ENCODE assay signal across 31 mouse cellular contexts in genomic region chr9:97224549-97224948, GRCm38 (mm10).
A peak's percentile ranks its signal among the peaks of the same experiment; 100 is the strongest.
DNase-seq lines count a peak whose midpoint lies in the region; ATAC-seq and TF ChIP-seq lines count a peak whose summit lies in the region.
"Had no signal": no experiment of that assay in that cellular context is flagged by ENCODE, and none has a peak within 500 bp of the region (broad histone marks: within the 10 kb centered on the region; RNA-seq: fewer than 3 reads in every experiment).

No protein-coding gene starts in this region.

- H3K4me1 ChIP-seq in forebrain, embryonic 13.5 days = peaks cover 5% of the 10 kb centered on the region
- peaks cover 3% of the 10 kb centered on the region for H3K4me1 ChIP-seq in forebrain, embryonic 15.5 days
- 0 out of 2 replicates have a peak, but pooled peaks cover 2% of the 10 kb centered on the region for H3K4me1 ChIP-seq in midbrain, embryonic 11.5 days (ENCODE audit: control insufficient read depth, insufficient read depth, low read length)
- H3K4me1 ChIP-seq in midbrain, embryonic 15.5 days = peaks cover 8% of the 10 kb centered on the region; the same call in 1 of the 2 replicates
- H3K4me1 ChIP-seq: embryonic facial prominence, embryonic 15.5 days; heart, embryonic 10.5 days; heart, embryonic 15.5 days; intestine, embryonic 15.5 days; limb, embryonic 12.5 days; liver, embryonic 15.5 days had no signal

- H3K36me3 ChIP-seq in forebrain, embryonic 13.5 days (ENCODE audit: poor library complexity, severe bottlenecking) = no peaks in the 10 kb centered on the region
- no peaks in the 10 kb centered on the region for H3K36me3 ChIP-seq in forebrain, embryonic 15.5 days
- H3K36me3 ChIP-seq in midbrain, embryonic 11.5 days (ENCODE audit: control insufficient read depth, insufficient read depth, low read length) = no peaks in the 10 kb centered on the region
- no peaks in the 10 kb centered on the region for H3K36me3 ChIP-seq in midbrain, embryonic 15.5 days (replicated peaks)
- H3K36me3 ChIP-seq: embryonic facial prominence, embryonic 15.5 days; heart, embryonic 10.5 days; heart, embryonic 15.5 days; hindbrain, embryonic 15.5 days; intestine, embryonic 15.5 days; limb, embryonic 12.5 days; liver, embryonic 15.5 days had no signal

- TF ChIP-seq POLR2A in brain, embryonic 14.5 days (IDR thresholded peaks at IDR 0.05; ENCODE audit: borderline replicate concordance, extremely low read depth, insufficient read depth, insufficient read length, poor library complexity, severe bottlenecking) = no peak

- no peaks in the 10 kb centered on the region for H3K9me3 ChIP-seq in forebrain, embryonic 13.5 days (replicated peaks)
- no peaks in the 10 kb centered on the region for H3K9me3 ChIP-seq in forebrain, embryonic 15.5 days
- no peaks in the 10 kb centered on the region for H3K9me3 ChIP-seq in midbrain, embryonic 11.5 days (ENCODE audit: control insufficient read depth, low read length)
- no peaks in the 10 kb centered on the region for H3K9me3 ChIP-seq in midbrain, embryonic 15.5 days
- H3K9me3 ChIP-seq: embryonic facial prominence, embryonic 15.5 days; heart, embryonic 10.5 days; heart, embryonic 15.5 days; hindbrain, embryonic 15.5 days; intestine, embryonic 15.5 days; limb, embryonic 12.5 days; liver, embryonic 15.5 days had no signal

- no peak overlapping the region for H3K9ac ChIP-seq in forebrain, embryonic 13.5 days
- no peak overlapping the region for H3K9ac ChIP-seq in forebrain, embryonic 15.5 days (replicated peaks)
- no peak overlapping the region for H3K9ac ChIP-seq in midbrain, embryonic 11.5 days (ENCODE audit: low read length)
- H3K9ac ChIP-seq in midbrain, embryonic 15.5 days = no peak overlapping the region
- H3K9ac ChIP-seq: embryonic facial prominence, embryonic 15.5 days; heart, embryonic 15.5 days; hindbrain, embryonic 15.5 days; intestine, embryonic 15.5 days; limb, embryonic 12.5 days; liver, embryonic 15.5 days; lung, embryonic 14.5 days had no signal

- no peaks in the 10 kb centered on the region for H3K27me3 ChIP-seq in forebrain, embryonic 13.5 days
- H3K27me3 ChIP-seq in forebrain, embryonic 15.5 days = no peaks in the 10 kb centered on the region
- no peaks in the 10 kb centered on the region for H3K27me3 ChIP-seq in midbrain, embryonic 11.5 days (ENCODE audit: control insufficient read depth, insufficient read depth, low read length)
- H3K27me3 ChIP-seq in midbrain, embryonic 15.5 days (replicated peaks) = no peaks in the 10 kb centered on the region
- H3K27me3 ChIP-seq: embryonic facial prominence, embryonic 15.5 days; hindbrain, embryonic 15.5 days; intestine, embryonic 15.5 days; liver, embryonic 15.5 days had no signal

- WGBS in forebrain, embryonic 13.5 days = 11% methylated on average over 7 of the region's 7 CpGs
- WGBS in forebrain, embryonic 15.5 days = 10% methylated on average over 7 of the region's 7 CpGs
- WGBS in midbrain, embryonic 11.5 days = 29% methylated on average over 7 of the region's 7 CpGs
- 20% methylated on average over 7 of the region's 7 CpGs for WGBS in midbrain, embryonic 15.5 days

- peak; percentile 53; the same call in 1 of the 2 replicates for ATAC-seq in forebrain, embryonic 13.5 days
- no peak for ATAC-seq in forebrain, embryonic 15.5 days (replicated peaks)
- ATAC-seq in midbrain, embryonic 11.5 days (ENCODE audit: low FRiP score) = peak; percentile 24; the same call in 1 of the 2 replicates
- ATAC-seq in midbrain, embryonic 15.5 days (replicated peaks) = no peak; the same call in 1 of the 2 replicates
- no peak for ATAC-seq in megakaryocyte progenitor cell, adult 5-6 weeks (replicated peaks; ENCODE audit: poor library complexity)
- ATAC-seq: activated CD4-positive, CD25-positive, alpha-beta regulatory T cell, adult 4 months; intestine, embryonic 15.5 days had no signal

- TF ChIP-seq CTCF in brain, embryonic 14.5 days (IDR thresholded peaks at IDR 0.05; ENCODE audit: borderline replicate concordance, extremely low read depth, insufficient read depth, insufficient read length) = no peak

- H3K27ac ChIP-seq in forebrain, embryonic 13.5 days = no peak overlapping the region
- H3K27ac ChIP-seq in forebrain, embryonic 15.5 days (replicated peaks) = no peak overlapping the region
- H3K27ac ChIP-seq in midbrain, embryonic 11.5 days (ENCODE audit: low read depth, low read length) = no peak overlapping the region
- H3K27ac ChIP-seq in midbrain, embryonic 15.5 days = no peak overlapping the region
- H3K27ac ChIP-seq: embryonic facial prominence, embryonic 15.5 days; heart, embryonic 10.5 days; heart, embryonic 15.5 days; hindbrain, embryonic 15.5 days; intestine, embryonic 15.5 days; layer of hippocampus, adult 2 months; left cerebral cortex, adult 2 months; limb, embryonic 12.5 days; liver, embryonic 15.5 days had no signal

- no peak overlapping the region for H3K4me2 ChIP-seq in forebrain, embryonic 13.5 days
- H3K4me2 ChIP-seq in forebrain, embryonic 15.5 days (replicated peaks) = no peak overlapping the region
- 0 out of 2 replicates have a peak overlapping the region, but pooled peaks have one; percentile 13 for H3K4me2 ChIP-seq in midbrain, embryonic 11.5 days
- H3K4me2 ChIP-seq in midbrain, embryonic 15.5 days = no peak overlapping the region
- H3K4me2 ChIP-seq: embryonic facial prominence, embryonic 15.5 days; heart, embryonic 15.5 days; hindbrain, embryonic 15.5 days; intestine, embryonic 15.5 days; limb, embryonic 12.5 days; liver, embryonic 15.5 days; lung, embryonic 14.5 days had no signal

- H3K4me3 ChIP-seq in forebrain, embryonic 13.5 days = no peak overlapping the region
- no peak overlapping the region for H3K4me3 ChIP-seq in forebrain, embryonic 15.5 days
- H3K4me3 ChIP-seq in midbrain, embryonic 11.5 days (ENCODE audit: low read depth, low read length) = no peak overlapping the region
- no peak overlapping the region for H3K4me3 ChIP-seq in midbrain, embryonic 15.5 days
- H3K4me3 ChIP-seq: embryonic facial prominence, embryonic 15.5 days; heart, embryonic 10.5 days; heart, embryonic 15.5 days; hindbrain, embryonic 15.5 days; intestine, embryonic 15.5 days; layer of hippocampus, adult 2 months; left cerebral cortex, adult 2 months; limb, embryonic 12.5 days; liver, embryonic 15.5 days had no signal

- DNase-seq in embryo, embryonic 10.5 days (ENCODE audit: low spot score) = peak; percentile 34
- DNase-seq in embryo, embryonic 9.5 days (ENCODE audit: extremely low spot score) = no peak
- DNase-seq in midbrain, embryonic 11.5 days (ENCODE audit: low spot score, missing footprints) = no peak
- DNase-seq in brain, embryonic 14.5 days (ENCODE audit: low read depth) = peak; percentile 72
- DNase-seq: adrenal gland, adult 2 months; adrenal gland, postnatal 36 days; cerebellum, adult 2 months; cerebellum, postnatal 14 days; gastrocnemius, postnatal 25 days; kidney, adult 2 months; kidney, postnatal 36 days; lung, embryonic 14.5 days; lung, postnatal 14 days; right cerebral cortex, adult 18-20 months; spleen, adult 18-20 months; thymus, adult 18-20 months; thymus, postnatal 36 days had no signal

Comparison
In these comparisons a context has a peak if more than half of its experiments do, and no peak if none do; other contexts are left out.
1. DNase-seq: peak in embryo, embryonic 10.5 days (single experiment) and brain, embryonic 14.5 days (single experiment); none in embryo, embryonic 9.5 days (single experiment) and midbrain, embryonic 11.5 days (single experiment).
2. ATAC-seq: peak in forebrain, embryonic 13.5 days (single experiment) and midbrain, embryonic 11.5 days (single experiment); none in forebrain, embryonic 15.5 days (single experiment), midbrain, embryonic 15.5 days (single experiment) and megakaryocyte progenitor cell, adult 5-6 weeks (single experiment).